Mouse (Mus musculus) kidney, embryonic 16.5 days (tissue): ENCODE results near the gene Rara. TPM values are rescaled to one million over a fixed set of nuclear protein-coding genes. Genes with fewer than 3 reads are reported as not detected.

ENCODE experiments used
- ATAC-seq: fragments of 200-750 bp; cut with Nextera tagmentation; 2 replicates; pipeline ENCODE4 v1.8.0; 2017; ENCODE audit warnings: moderate TSS enrichment; ENCODE audit not compliant: low FRiP score, low TSS enrichment
- H3K27ac ChIP-seq: fragments of 300-500 bp; sonication (generic); 2 replicates; pipeline ENCODE4 v1.5.1; 2014; ENCODE audit warnings: low read length
- H3K27me3 ChIP-seq: fragments of 300-500 bp; sonication (generic); 2 replicates; pipeline ENCODE4 v1.6.1; 2014; ENCODE audit warnings: low read length, control low read depth, mixed read lengths; ENCODE audit not compliant: insufficient read depth
- H3K36me3 ChIP-seq: fragments of 300-500 bp; sonication (generic); 2 replicates; pipeline ENCODE4 v1.6.1; 2014; ENCODE audit warnings: low read length, control low read depth, mixed read lengths; ENCODE audit not compliant: insufficient read depth
- H3K4me1 ChIP-seq: fragments of 300-500 bp; sonication (generic); 2 replicates; pipeline ENCODE4 v1.6.1; 2014; ENCODE audit warnings: low read length, control low read depth, mixed read lengths; ENCODE audit not compliant: insufficient read depth
- H3K4me2 ChIP-seq: fragments of 300-500 bp; sonication (generic); replicated peaks from 2 replicates; pipeline ENCODE4 v1.6.1; 2014; ENCODE audit warnings: low read depth, low read length
- H3K4me3 ChIP-seq: fragments of 300-500 bp; sonication (generic); 2 replicates; pipeline ENCODE4 v1.5.1; 2014; ENCODE audit warnings: mild to moderate bottlenecking, low read length
- H3K9ac ChIP-seq: fragments of 300-500 bp; sonication (generic); replicated peaks from 2 replicates; pipeline ENCODE4 v1.6.1; 2014; ENCODE audit warnings: low read length
- H3K9me3 ChIP-seq: fragments of 300-500 bp; sonication (generic); 2 replicates; pipeline ENCODE4 v1.6.1; 2016; ENCODE audit warnings: low read length, control low read depth
- WGBS: fragments of 180-500 bp; shearing (Covaris S2); extraction: QIAGEN DNeasy Blood & Tissue Kit; methylation state at CpG from one replicate; pipeline ENCODE4 v1.1.7; 2014; 5-methylcytosine and 5-hydroxymethylcytosine counted together
- polyA plus RNA-seq: library from polyadenylated mRNA; unstranded; fragments of >200 nt; fragmentation: Nextera tagmentation; extraction: Ambion mirVana; gene quantifications from 2 replicates; pipeline ENCODE4 v1.2.1, GENCODE M21; 2015

Gene Rara
- polyA plus RNA-seq, 1 experiment from 2014 or later = 31.4 TPM

- H3K36me3 ChIP-seq = peaks cover 17% of the 10 kb centered on the region; the same call in 1 of the 2 replicates
- no peak for ATAC-seq
- H3K4me2 ChIP-seq = peak overlapping the region; percentile 100
- H3K4me3 ChIP-seq = peak overlapping the region; percentile 67
- WGBS = 16% methylated on average over 6 of the region's 6 CpGs
- H3K9me3 ChIP-seq = no peaks in the 10 kb centered on the region
- peaks cover 98% of the 10 kb centered on the region for H3K4me1 ChIP-seq
- peak overlapping the region; percentile 82 for H3K9ac ChIP-seq
- no peaks in the 10 kb centered on the region for H3K27me3 ChIP-seq
- H3K27ac ChIP-seq = peak overlapping the region; percentile 92
These were observed 36.6 kb downstream of the Rara start for GRCm38 (mm10) chr11:98964201-98964615.

GRCm38 (mm10) chr11:98964616-98965415 is 37.2 kb downstream of the Rara start:
- H3K9me3 ChIP-seq = no peaks in the 10 kb centered on the region
- peak overlapping the region; percentile 92 for H3K27ac ChIP-seq
- peaks cover 98% of the 10 kb centered on the region for H3K4me1 ChIP-seq
- ATAC-seq = no peak
- peaks cover 17% of the 10 kb centered on the region; the same call in 1 of the 2 replicates for H3K36me3 ChIP-seq
- peak overlapping the region; percentile 67; the same call in 1 of the 2 replicates for H3K4me3 ChIP-seq
- WGBS = 22% methylated on average over 15 of the region's 15 CpGs
- peak overlapping the region; percentile 82 for H3K9ac ChIP-seq
- no peaks in the 10 kb centered on the region for H3K27me3 ChIP-seq
- peak overlapping the region; percentile 100 for H3K4me2 ChIP-seq

GRCm38 (mm10) chr11:98965416-98966077 is 37.9 kb downstream of the Rara start:
- no peak for ATAC-seq
- WGBS = 14% methylated on average over 10 of the region's 11 CpGs
- H3K4me3 ChIP-seq = peak overlapping the region; percentile 19

GRCm38 (mm10) chr11:98966499-98967141 is 39.0 kb downstream of the Rara start:
- H3K4me1 ChIP-seq = peaks cover 98% of the 10 kb centered on the region
- ATAC-seq = peak; percentile 21; the same call in 1 of the 2 replicates
- no peak overlapping the region; the same call in 1 of the 2 replicates for H3K27ac ChIP-seq
- no peaks in the 10 kb centered on the region for H3K9me3 ChIP-seq
- no peak overlapping the region for H3K4me3 ChIP-seq
- peak overlapping the region; percentile 61 for H3K9ac ChIP-seq
- no peak overlapping the region for H3K4me2 ChIP-seq
- 34% methylated on average over 9 of the region's 9 CpGs for WGBS
- no peaks in the 10 kb centered on the region for H3K27me3 ChIP-seq
- H3K36me3 ChIP-seq = peaks cover 34% of the 10 kb centered on the region

More at GRCm38 (mm10) chr11:98965416-98966077, 37.9 kb downstream of the Rara start:
- no peaks in the 10 kb centered on the region for H3K27me3 ChIP-seq
- peaks cover 100% of the 10 kb centered on the region for H3K4me1 ChIP-seq
- peak overlapping the region; percentile 61 for H3K9ac ChIP-seq
- peaks cover 24% of the 10 kb centered on the region for H3K36me3 ChIP-seq
- H3K27ac ChIP-seq = peak overlapping the region; percentile 92
- H3K4me2 ChIP-seq = peak overlapping the region; percentile 100
- no peaks in the 10 kb centered on the region for H3K9me3 ChIP-seq

- Histone ChIP-seq H3K27ac (peak overlapping the region; percentile 68), H3K27me3 (no peaks in the 10 kb centered on the region), H3K4me2 (no peak overlapping the region), H3K9me3 (no peaks in the 10 kb centered on the region), H3K36me3 (peaks cover 49% of the 10 kb centered on the region), H3K9ac (peak overlapping the region; percentile 26; the same call in 1 of the 2 replicates), H3K4me3 (no peak overlapping the region), H3K4me1 (peaks cover 83% of the 10 kb centered on the region)
- no peak for ATAC-seq
- WGBS = 64% methylated on average over 16 of the region's 16 CpGs
These were observed 40.5 kb downstream of the Rara start for GRCm38 (mm10) chr11:98968079-98968478.

GRCm38 (mm10) chr11:98968716-98969495 is 41.3 kb downstream of the Rara start:
- Histone ChIP-seq H3K27ac (peak overlapping the region; percentile 68), H3K27me3 (no peaks in the 10 kb centered on the region), H3K4me3 (0 out of 2 replicates have a peak overlapping the region, but pooled peaks have one; percentile 1), H3K36me3 (peaks cover 57% of the 10 kb centered on the region), H3K4me1 (peaks cover 75% of the 10 kb centered on the region), H3K9ac (peak overlapping the region; percentile 26; the same call in 1 of the 2 replicates), H3K9me3 (no peaks in the 10 kb centered on the region), H3K4me2 (peak overlapping the region; percentile 14; the same call in 1 of the 2 replicates)
- ATAC-seq = no peak
- WGBS = 12% methylated on average over 20 of the region's 20 CpGs

- Histone ChIP-seq H3K4me1 (peaks cover 69% of the 10 kb centered on the region), H3K27ac (0 out of 2 replicates have a peak overlapping the region, but pooled peaks have one; percentile 4)
- ATAC-seq = no peak
These were observed 41.9 kb downstream of the Rara start for GRCm38 (mm10) chr11:98969496-98969927.

GRCm38 (mm10) chr11:98970191-98970925 is 42.7 kb downstream of the Rara start:
- 58% methylated on average over 29 of the region's 29 CpGs for WGBS
- Histone ChIP-seq H3K9ac (no peak overlapping the region), H3K9me3 (no peaks in the 10 kb centered on the region), H3K36me3 (peaks cover 67% of the 10 kb centered on the region), H3K4me2 (no peak overlapping the region), H3K4me1 (peaks cover 60% of the 10 kb centered on the region), H3K4me3 (no peak overlapping the region), H3K27ac (no peak overlapping the region), H3K27me3 (no peaks in the 10 kb centered on the region)
- no peak for ATAC-seq

More at GRCm38 (mm10) chr11:98969496-98969927, 41.9 kb downstream of the Rara start:
- H3K9me3 ChIP-seq = no peaks in the 10 kb centered on the region
- H3K4me3 ChIP-seq = no peak overlapping the region
- peak overlapping the region; percentile 14; the same call in 1 of the 2 replicates for H3K4me2 ChIP-seq
- no peak overlapping the region for H3K9ac ChIP-seq
- H3K27me3 ChIP-seq = no peaks in the 10 kb centered on the region
- H3K36me3 ChIP-seq = peaks cover 62% of the 10 kb centered on the region
- WGBS = 28% methylated on average over 13 of the region's 17 CpGs
